Mouse (Mus musculus): ENCODE measurements around the gene Cebpg. TPM values are rescaled to one million over a fixed set of nuclear protein-coding genes. Genes with fewer than 3 reads are reported as not detected.

Cebpg gene
- 24.2 and 27.3 TPM in 2 replicates for polyA plus RNA-seq (2015; fragmentation: Nextera tagmentation; extraction: Ambion mirVana)

GRCm38 (mm10) chr7:35056436-35056864, at the start of gene Cebpg:
TSS of gene Cebpg (minus strand) at chr7:35056573.
- no peaks in the 10 kb centered on the region for H3K27me3 ChIP-seq (ENCODE audit: control insufficient read depth, insufficient read depth, low read depth, low read length)
- peak within 1 kb of the TSS; percentile 89 for H3K27ac ChIP-seq (ENCODE audit: low read length)
- H3K9ac ChIP-seq (ENCODE audit: low read depth, low read length), result peak within 1 kb of the TSS; percentile 87
- H3K36me3 ChIP-seq (ENCODE audit: control insufficient read depth, insufficient read depth, low read length), result no peaks in the 10 kb centered on the region
- ATAC-seq, result peak; percentile 99
- peaks cover 18% of the 10 kb centered on the region for H3K4me1 ChIP-seq (ENCODE audit: control insufficient read depth, insufficient read depth, low read length)
- WGBS, result 1% methylated on average over 44 of the region's 53 CpGs
- peak within 1 kb of the TSS; percentile 79 for H3K4me2 ChIP-seq (ENCODE audit: low read length)
- no peaks in the 10 kb centered on the region for H3K9me3 ChIP-seq (replicated peaks; ENCODE audit: control insufficient read depth, low read length, poor library complexity, severe bottlenecking)
- H3K4me3 ChIP-seq (ENCODE audit: low read depth, low read length), result peak within 1 kb of the TSS; percentile 81

- H3K4me1 ChIP-seq (ENCODE audit: control insufficient read depth, insufficient read depth, low read length), result no peaks in the 10 kb centered on the region
- H3K36me3 ChIP-seq (ENCODE audit: control insufficient read depth, insufficient read depth, low read length), result no peaks in the 10 kb centered on the region
- no peaks in the 10 kb centered on the region for H3K27me3 ChIP-seq (ENCODE audit: control insufficient read depth, insufficient read depth, low read depth, low read length)
- H3K9ac ChIP-seq (ENCODE audit: low read depth, low read length), result no peak overlapping the region
- ATAC-seq, result no peak
- 90% methylated on average over 4 of the region's 4 CpGs for WGBS
- no peak overlapping the region for H3K4me3 ChIP-seq (ENCODE audit: low read depth, low read length)
- no peaks in the 10 kb centered on the region; the same call in 1 of the 2 replicates for H3K9me3 ChIP-seq (replicated peaks; ENCODE audit: control insufficient read depth, low read length, poor library complexity, severe bottlenecking)
- no peak overlapping the region for H3K4me2 ChIP-seq (ENCODE audit: low read length)
- H3K27ac ChIP-seq (ENCODE audit: low read length), result no peak overlapping the region
These were observed 43.2 kb upstream of the Cebpg start for GRCm38 (mm10) chr7:35099528-35099927.

- H3K4me2 ChIP-seq (ENCODE audit: low read length), result no peak overlapping the region
- no peaks in the 10 kb centered on the region for H3K4me1 ChIP-seq (ENCODE audit: control insufficient read depth, insufficient read depth, low read length)
- no peak overlapping the region for H3K9ac ChIP-seq (ENCODE audit: low read depth, low read length)
- no peak overlapping the region for H3K4me3 ChIP-seq (ENCODE audit: low read depth, low read length)
- H3K27me3 ChIP-seq (ENCODE audit: control insufficient read depth, insufficient read depth, low read depth, low read length), result no peaks in the 10 kb centered on the region
- ATAC-seq, result no peak
- no peak overlapping the region for H3K27ac ChIP-seq (ENCODE audit: low read length)
- WGBS, result 78% methylated on average over 4 of the region's 4 CpGs
- H3K36me3 ChIP-seq (ENCODE audit: control insufficient read depth, insufficient read depth, low read length), result no peaks in the 10 kb centered on the region
- no peaks in the 10 kb centered on the region; the same call in 1 of the 2 replicates for H3K9me3 ChIP-seq (replicated peaks; ENCODE audit: control insufficient read depth, low read length, poor library complexity, severe bottlenecking)
These were observed 42.4 kb upstream of the Cebpg start for GRCm38 (mm10) chr7:35098777-35099176.

GRCm38 (mm10) chr7:35094975-35095678, 38.8 kb upstream of the Cebpg start:
- Histone ChIP-seq H3K27ac (ENCODE audit: low read length) (no peak overlapping the region), H3K36me3 (ENCODE audit: control insufficient read depth, insufficient read depth, low read length) (no peaks in the 10 kb centered on the region), H3K4me2 (ENCODE audit: low read length) (no peak overlapping the region), H3K4me3 (ENCODE audit: low read depth, low read length) (no peak overlapping the region), H3K4me1 (ENCODE audit: control insufficient read depth, insufficient read depth, low read length) (no peaks in the 10 kb centered on the region), H3K27me3 (ENCODE audit: control insufficient read depth, insufficient read depth, low read depth, low read length) (no peaks in the 10 kb centered on the region), H3K9me3 (replicated peaks; ENCODE audit: control insufficient read depth, low read length, poor library complexity, severe bottlenecking) (no peaks in the 10 kb centered on the region), H3K9ac (ENCODE audit: low read depth, low read length) (no peak overlapping the region)
- no peak for ATAC-seq
- 81% methylated on average over 9 of the region's 9 CpGs for WGBS

- H3K4me2 ChIP-seq (ENCODE audit: low read length), result no peak overlapping the region
- WGBS, result 78% methylated on average over 5 of the region's 5 CpGs
- no peaks in the 10 kb centered on the region for H3K36me3 ChIP-seq (ENCODE audit: control insufficient read depth, insufficient read depth, low read length)
- no peak overlapping the region for H3K9ac ChIP-seq (ENCODE audit: low read depth, low read length)
- no peak overlapping the region for H3K4me3 ChIP-seq (ENCODE audit: low read depth, low read length)
- H3K27me3 ChIP-seq (ENCODE audit: control insufficient read depth, insufficient read depth, low read depth, low read length), result no peaks in the 10 kb centered on the region
- no peaks in the 10 kb centered on the region for H3K9me3 ChIP-seq (replicated peaks; ENCODE audit: control insufficient read depth, low read length, poor library complexity, severe bottlenecking)
- no peak for ATAC-seq
- H3K27ac ChIP-seq (ENCODE audit: low read length), result no peak overlapping the region
- peaks cover 17% of the 10 kb centered on the region for H3K4me1 ChIP-seq (ENCODE audit: control insufficient read depth, insufficient read depth, low read length)
These were observed 34.2 kb upstream of the Cebpg start for GRCm38 (mm10) chr7:35090550-35090949.

GRCm38 (mm10) chr7:35086271-35086861, 30.0 kb upstream of the Cebpg start:
- Histone ChIP-seq H3K4me3 (ENCODE audit: low read depth, low read length) (peak overlapping the region; percentile 32), H3K27ac (ENCODE audit: low read length) (no peak overlapping the region), H3K4me1 (ENCODE audit: control insufficient read depth, insufficient read depth, low read length) (peaks cover 17% of the 10 kb centered on the region), H3K27me3 (ENCODE audit: control insufficient read depth, insufficient read depth, low read depth, low read length) (no peaks in the 10 kb centered on the region), H3K4me2 (ENCODE audit: low read length) (peak overlapping the region; percentile 57), H3K9me3 (replicated peaks; ENCODE audit: control insufficient read depth, low read length, poor library complexity, severe bottlenecking) (no peaks in the 10 kb centered on the region), H3K9ac (ENCODE audit: low read depth, low read length) (peak overlapping the region; percentile 7; the same call in 1 of the 2 replicates), H3K36me3 (ENCODE audit: control insufficient read depth, insufficient read depth, low read length) (no peaks in the 10 kb centered on the region)
- 2% methylated on average over 21 of the region's 21 CpGs for WGBS
- ATAC-seq, result peak; percentile 88

- Histone ChIP-seq H3K4me2 (ENCODE audit: low read length) (no peak overlapping the region), H3K4me3 (ENCODE audit: low read depth, low read length) (no peak overlapping the region), H3K36me3 (ENCODE audit: control insufficient read depth, insufficient read depth, low read length) (no peaks in the 10 kb centered on the region), H3K4me1 (ENCODE audit: control insufficient read depth, insufficient read depth, low read length) (peaks cover 17% of the 10 kb centered on the region), H3K9ac (ENCODE audit: low read depth, low read length) (no peak overlapping the region), H3K27ac (ENCODE audit: low read length) (no peak overlapping the region), H3K9me3 (replicated peaks; ENCODE audit: control insufficient read depth, low read length, poor library complexity, severe bottlenecking) (no peaks in the 10 kb centered on the region), H3K27me3 (ENCODE audit: control insufficient read depth, insufficient read depth, low read depth, low read length) (no peaks in the 10 kb centered on the region)
- no peak for ATAC-seq
- WGBS, result 84% methylated on average over 12 of the region's 12 CpGs
These were observed 28.4 kb upstream of the Cebpg start for GRCm38 (mm10) chr7:35084565-35085360.

GRCm38 (mm10) chr7:35081406-35082104, 25.2 kb upstream of the Cebpg start:
- Histone ChIP-seq H3K4me2 (ENCODE audit: low read length) (no peak overlapping the region), H3K4me1 (ENCODE audit: control insufficient read depth, insufficient read depth, low read length) (peaks cover 10% of the 10 kb centered on the region), H3K9me3 (replicated peaks; ENCODE audit: control insufficient read depth, low read length, poor library complexity, severe bottlenecking) (no peaks in the 10 kb centered on the region), H3K36me3 (ENCODE audit: control insufficient read depth, insufficient read depth, low read length) (no peaks in the 10 kb centered on the region), H3K27me3 (ENCODE audit: control insufficient read depth, insufficient read depth, low read depth, low read length) (no peaks in the 10 kb centered on the region), H3K27ac (ENCODE audit: low read length) (no peak overlapping the region), H3K9ac (ENCODE audit: low read depth, low read length) (no peak overlapping the region), H3K4me3 (ENCODE audit: low read depth, low read length) (no peak overlapping the region)
- ATAC-seq, result no peak
- 65% methylated on average over 9 of the region's 9 CpGs for WGBS

All from midbrain, embryonic 16.5 days (tissue).